Mouse (Mus musculus): ENCODE data around the gene Tada3. TPM values are rescaled to one million over a fixed set of nuclear protein-coding genes. Genes with fewer than 3 reads are reported as not detected.

Tada3 gene
- total RNA-seq (2018; cell fraction: chromatin; rRNA removed) = 10 to 100 TPM; 14.3 to 50.8 (median 34.2) TPM
- total RNA-seq (2018; cell fraction: cytosol; rRNA removed) = 10 to 100 TPM; 17.4 to 33.0 (median 29.1) TPM
- 10 to 100 TPM; 18.4 to 41.1 (median 30.7) TPM for total RNA-seq (2018; cell fraction: nucleus; rRNA removed)
- polyA plus RNA-seq (2018) = 21.8 to 25.0 TPM (median 22.9 TPM) in 3 replicates

- 1% methylated on average over 61 of the region's 61 CpGs for WGBS (ENCODE audit: missing documents)
- H3K36me3 ChIP-seq (ENCODE audit: inconsistent target) = peaks cover 57% of the 10 kb centered on the region
These were observed at the start of gene Tada3, which contains the start of gene Arpc4 for GRCm38 (mm10) chr6:113377496-113378385. Gene Tada3, minus strand, starts transcription at chr6:113377883. Gene Arpc4, plus strand, starts transcription at chr6:113378115.

GRCm38 (mm10) chr6:113427397-113427796 lies 49.7 kb upstream of the Tada3 start:
- Histone ChIP-seq H3K79me2 (ENCODE audit: inconsistent target) (no peaks in the 10 kb centered on the region), H3K4me3 (ENCODE audit: inconsistent target) (no peak overlapping the region), H3K36me3 (ENCODE audit: inconsistent target) (no peaks in the 10 kb centered on the region), H3K27ac (no peak overlapping the region)
- WGBS (ENCODE audit: missing documents) = 77% methylated on average over 3 of the region's 3 CpGs

More at GRCm38 (mm10) chr6:113377496-113378385, at the start of gene Tada3, which contains the start of gene Arpc4:
- peaks cover 48% of the 10 kb centered on the region for H3K79me2 ChIP-seq (ENCODE audit: inconsistent target)
- peak within 1 kb of the TSS; percentile 100 for H3K27ac ChIP-seq
- peak within 1 kb of the TSS; percentile 98 for H3K4me3 ChIP-seq (ENCODE audit: inconsistent target)

- 87% methylated on average over 4 of the region's 4 CpGs for WGBS (ENCODE audit: missing documents)
These were observed 49.0 kb upstream of the Tada3 start for GRCm38 (mm10) chr6:113426696-113427095.

GRCm38 (mm10) chr6:113424187-113424586 lies 46.5 kb upstream of the Tada3 start:
- H3K36me3 ChIP-seq (ENCODE audit: inconsistent target) = no peaks in the 10 kb centered on the region

More at GRCm38 (mm10) chr6:113426696-113427095, 49.0 kb upstream of the Tada3 start:
- no peak overlapping the region for H3K27ac ChIP-seq
- H3K4me3 ChIP-seq (ENCODE audit: inconsistent target) = no peak overlapping the region
- H3K79me2 ChIP-seq (ENCODE audit: inconsistent target) = no peaks in the 10 kb centered on the region
- H3K36me3 ChIP-seq (ENCODE audit: inconsistent target) = no peaks in the 10 kb centered on the region

GRCm38 (mm10) chr6:113423000-113423399 lies 45.3 kb upstream of the Tada3 start:
- no peaks in the 10 kb centered on the region for H3K79me2 ChIP-seq (ENCODE audit: inconsistent target)
- no peak overlapping the region for H3K4me3 ChIP-seq (ENCODE audit: inconsistent target)
- H3K36me3 ChIP-seq (ENCODE audit: inconsistent target) = no peaks in the 10 kb centered on the region
- 40% methylated on average over 4 of the region's 4 CpGs for WGBS (ENCODE audit: missing documents)
- H3K27ac ChIP-seq = no peak overlapping the region

More at GRCm38 (mm10) chr6:113424187-113424586, 46.5 kb upstream of the Tada3 start:
- no peak overlapping the region for H3K4me3 ChIP-seq (ENCODE audit: inconsistent target)
- 88% methylated on average over 7 of the region's 7 CpGs for WGBS (ENCODE audit: missing documents)
- H3K79me2 ChIP-seq (ENCODE audit: inconsistent target) = no peaks in the 10 kb centered on the region
- H3K27ac ChIP-seq = no peak overlapping the region

- Histone ChIP-seq H3K4me3 (ENCODE audit: inconsistent target) (peak within 1 kb of the TSS; percentile 65), H3K27ac (0 out of 2 replicates have a peak within 1 kb of the TSS, but pooled peaks have one; percentile 10), H3K79me2 (ENCODE audit: inconsistent target) (no peaks in the 10 kb centered on the region), H3K36me3 (ENCODE audit: inconsistent target) (no peaks in the 10 kb centered on the region)
- WGBS (ENCODE audit: missing documents) = under 1% methylated on average over 25 of the region's 25 CpGs
These were observed 41.5 kb upstream of the Tada3 start, which contains the start of gene Rpusd3 for GRCm38 (mm10) chr6:113419199-113419587. Gene Rpusd3, minus strand, starts transcription at chr6:113419340.

- 12% methylated on average over 16 of the region's 16 CpGs for WGBS (ENCODE audit: missing documents)
- peak overlapping the region; percentile 65 for H3K4me3 ChIP-seq (ENCODE audit: inconsistent target)
- H3K79me2 ChIP-seq (ENCODE audit: inconsistent target) = no peaks in the 10 kb centered on the region
- H3K36me3 ChIP-seq (ENCODE audit: inconsistent target) = peaks cover 1% of the 10 kb centered on the region; the same call in 1 of the 2 replicates
- 0 out of 2 replicates have a peak overlapping the region, but pooled peaks have one; percentile 10 for H3K27ac ChIP-seq
These were observed 40.9 kb upstream of the Tada3 start for GRCm38 (mm10) chr6:113418441-113419198.

GRCm38 (mm10) chr6:113416416-113416815 lies 38.7 kb upstream of the Tada3 start:
- Histone ChIP-seq H3K27ac (no peak overlapping the region), H3K36me3 (ENCODE audit: inconsistent target) (peaks cover 10% of the 10 kb centered on the region; the same call in 1 of the 2 replicates), H3K79me2 (ENCODE audit: inconsistent target) (no peaks in the 10 kb centered on the region), H3K4me3 (ENCODE audit: inconsistent target) (no peak overlapping the region)
- 88% methylated on average over 5 of the region's 5 CpGs for WGBS (ENCODE audit: missing documents)

GRCm38 (mm10) chr6:113410001-113410400 lies 32.3 kb upstream of the Tada3 start:
- Histone ChIP-seq H3K36me3 (ENCODE audit: inconsistent target) (peaks cover 69% of the 10 kb centered on the region), H3K27ac (no peak overlapping the region), H3K4me3 (ENCODE audit: inconsistent target) (no peak overlapping the region), H3K79me2 (ENCODE audit: inconsistent target) (no peaks in the 10 kb centered on the region)
- 90% methylated on average over 1 of the region's 1 CpGs for WGBS (ENCODE audit: missing documents)

GRCm38 (mm10) chr6:113406683-113407082 lies 29.0 kb upstream of the Tada3 start:
- 95% methylated on average over 9 of the region's 9 CpGs for WGBS (ENCODE audit: missing documents)
- Histone ChIP-seq H3K36me3 (ENCODE audit: inconsistent target) (peaks cover 63% of the 10 kb centered on the region), H3K27ac (no peak overlapping the region), H3K79me2 (ENCODE audit: inconsistent target) (no peaks in the 10 kb centered on the region), H3K4me3 (ENCODE audit: inconsistent target) (no peak overlapping the region)

- Histone ChIP-seq H3K27ac (no peak overlapping the region), H3K36me3 (ENCODE audit: inconsistent target) (peaks cover 66% of the 10 kb centered on the region), H3K79me2 (ENCODE audit: inconsistent target) (no peaks in the 10 kb centered on the region), H3K4me3 (ENCODE audit: inconsistent target) (no peak overlapping the region)
- 91% methylated on average over 6 of the region's 6 CpGs for WGBS (ENCODE audit: missing documents)
These were observed 27.8 kb upstream of the Tada3 start for GRCm38 (mm10) chr6:113405483-113405882.

GRCm38 (mm10) chr6:113404649-113405448 lies 27.2 kb upstream of the Tada3 start:
- WGBS (ENCODE audit: missing documents) = 97% methylated on average over 12 of the region's 12 CpGs
- no peak overlapping the region for H3K27ac ChIP-seq
- no peaks in the 10 kb centered on the region for H3K79me2 ChIP-seq (ENCODE audit: inconsistent target)
- H3K36me3 ChIP-seq (ENCODE audit: inconsistent target) = peaks cover 66% of the 10 kb centered on the region
- no peak overlapping the region for H3K4me3 ChIP-seq (ENCODE audit: inconsistent target)

- Histone ChIP-seq H3K4me3 (ENCODE audit: inconsistent target) (no peak overlapping the region), H3K79me2 (ENCODE audit: inconsistent target) (no peaks in the 10 kb centered on the region), H3K27ac (no peak overlapping the region), H3K36me3 (ENCODE audit: inconsistent target) (peaks cover 54% of the 10 kb centered on the region)
- 92% methylated on average over 11 of the region's 13 CpGs for WGBS (ENCODE audit: missing documents)
These were observed 24.4 kb upstream of the Tada3 start for GRCm38 (mm10) chr6:113402094-113402493.
